Mouse (Mus musculus): ENCODE data around the gene Rbm19. TPM values are rescaled to one million over a fixed set of nuclear protein-coding genes. Genes with fewer than 3 reads are reported as not detected.

Rbm19 gene
- total RNA-seq, 2 experiments from 2014 or later: 21.3 to 33.2 TPM

- ATAC-seq (replicated peaks; ENCODE audit: low FRiP score, low TSS enrichment, poor library complexity, severe bottlenecking): peak; percentile 40; the same call in 1 of the 2 replicates
These were observed 13.9 kb downstream of the Rbm19 start for GRCm38 (mm10) chr5:120130163-120130562.

GRCm38 (mm10) chr5:120131600-120131999 lies 15.3 kb downstream of the Rbm19 start:
- no peak for ATAC-seq (replicated peaks; ENCODE audit: low FRiP score, low TSS enrichment, poor library complexity, severe bottlenecking)

GRCm38 (mm10) chr5:120134000-120134399 lies 17.7 kb downstream of the Rbm19 start:
- no peak for ATAC-seq (replicated peaks; ENCODE audit: low FRiP score, low TSS enrichment, poor library complexity, severe bottlenecking)

- no peak for ATAC-seq (replicated peaks; ENCODE audit: low FRiP score, low TSS enrichment, poor library complexity, severe bottlenecking)
These were observed 19.1 kb downstream of the Rbm19 start for GRCm38 (mm10) chr5:120135337-120135736.

- peak; percentile 27 for ATAC-seq (replicated peaks; ENCODE audit: low FRiP score, low TSS enrichment, poor library complexity, severe bottlenecking)
These were observed 19.6 kb downstream of the Rbm19 start for GRCm38 (mm10) chr5:120135823-120136222.

GRCm38 (mm10) chr5:120136236-120136675 lies 20.0 kb downstream of the Rbm19 start:
- peak; percentile 79 for ATAC-seq (replicated peaks; ENCODE audit: low FRiP score, low TSS enrichment, poor library complexity, severe bottlenecking)

GRCm38 (mm10) chr5:120137038-120137437 lies 20.8 kb downstream of the Rbm19 start:
- no peak for ATAC-seq (replicated peaks; ENCODE audit: low FRiP score, low TSS enrichment, poor library complexity, severe bottlenecking)

- no peak for ATAC-seq (replicated peaks; ENCODE audit: low FRiP score, low TSS enrichment, poor library complexity, severe bottlenecking)
These were observed 21.6 kb downstream of the Rbm19 start for GRCm38 (mm10) chr5:120137846-120138245.

GRCm38 (mm10) chr5:120138406-120138805 lies 22.1 kb downstream of the Rbm19 start:
- no peak for ATAC-seq (replicated peaks; ENCODE audit: low FRiP score, low TSS enrichment, poor library complexity, severe bottlenecking)

GRCm38 (mm10) chr5:120139224-120139623 lies 23.0 kb downstream of the Rbm19 start:
- no peak for ATAC-seq (replicated peaks; ENCODE audit: low FRiP score, low TSS enrichment, poor library complexity, severe bottlenecking)

GRCm38 (mm10) chr5:120143941-120144340 lies 27.7 kb downstream of the Rbm19 start:
- ATAC-seq (replicated peaks; ENCODE audit: low FRiP score, low TSS enrichment, poor library complexity, severe bottlenecking): 0 out of 2 replicates have a peak, but pooled peaks have one; percentile 43

- no peak for ATAC-seq (replicated peaks; ENCODE audit: low FRiP score, low TSS enrichment, poor library complexity, severe bottlenecking)
These were observed 29.2 kb downstream of the Rbm19 start for GRCm38 (mm10) chr5:120145371-120146050.

GRCm38 (mm10) chr5:120146051-120146385 lies 29.8 kb downstream of the Rbm19 start:
- no peak for ATAC-seq (replicated peaks; ENCODE audit: low FRiP score, low TSS enrichment, poor library complexity, severe bottlenecking)

GRCm38 (mm10) chr5:120146909-120147308 lies 30.6 kb downstream of the Rbm19 start:
- ATAC-seq (replicated peaks; ENCODE audit: low FRiP score, low TSS enrichment, poor library complexity, severe bottlenecking): no peak

- ATAC-seq (replicated peaks; ENCODE audit: low FRiP score, low TSS enrichment, poor library complexity, severe bottlenecking): no peak
These were observed 32.0 kb downstream of the Rbm19 start for GRCm38 (mm10) chr5:120148246-120148645.

- ATAC-seq (replicated peaks; ENCODE audit: low FRiP score, low TSS enrichment, poor library complexity, severe bottlenecking): no peak
These were observed 34.9 kb downstream of the Rbm19 start for GRCm38 (mm10) chr5:120151145-120151544.

GRCm38 (mm10) chr5:120153140-120153539 lies 36.9 kb downstream of the Rbm19 start:
- no peak for ATAC-seq (replicated peaks; ENCODE audit: low FRiP score, low TSS enrichment, poor library complexity, severe bottlenecking)

GRCm38 (mm10) chr5:120155672-120156071 lies 39.4 kb downstream of the Rbm19 start:
- no peak for ATAC-seq (replicated peaks; ENCODE audit: low FRiP score, low TSS enrichment, poor library complexity, severe bottlenecking)

GRCm38 (mm10) chr5:120156166-120156909 lies 40.1 kb downstream of the Rbm19 start:
- ATAC-seq (replicated peaks; ENCODE audit: low FRiP score, low TSS enrichment, poor library complexity, severe bottlenecking): no peak

GRCm38 (mm10) chr5:120157115-120157514 lies 40.9 kb downstream of the Rbm19 start:
- ATAC-seq (replicated peaks; ENCODE audit: low FRiP score, low TSS enrichment, poor library complexity, severe bottlenecking): no peak

- no peak for ATAC-seq (replicated peaks; ENCODE audit: low FRiP score, low TSS enrichment, poor library complexity, severe bottlenecking)
These were observed 42.2 kb downstream of the Rbm19 start for GRCm38 (mm10) chr5:120158476-120158875.
